Mouse (Mus musculus) stomach, embryonic 15.5 days (tissue): Measurements from ENCODE around the gene Zbtb5. TPM values are rescaled to one million over a fixed set of nuclear protein-coding genes. Genes with fewer than 3 reads are reported as not detected.

ENCODE experiments used
- ATAC-seq: fragments of 200-750 bp; cut with Nextera tagmentation; 2 replicates; pipeline ENCODE4 v1.8.0; 2017; ENCODE audit warnings: low read depth, moderate number of reproducible peaks, moderate TSS enrichment; ENCODE audit not compliant: insufficient read depth, low FRiP score
- H3K27ac ChIP-seq: fragments of 300-500 bp; sonication (generic); 2 replicates; pipeline ENCODE4 v1.5.1; 2015; ENCODE audit warnings: mild to moderate bottlenecking, inconsistent platforms
- H3K27me3 ChIP-seq: fragments of 300-500 bp; sonication (generic); replicated peaks from 2 replicates; pipeline ENCODE4 v1.6.1; 2015; ENCODE audit warnings: inconsistent platforms
- H3K36me3 ChIP-seq: fragments of 300-500 bp; sonication (generic); 2 replicates; pipeline ENCODE4 v1.6.1; 2015; ENCODE audit warnings: inconsistent platforms
- H3K4me1 ChIP-seq: fragments of 300-500 bp; sonication (generic); 2 replicates; pipeline ENCODE4 v1.6.1; 2015; ENCODE audit warnings: inconsistent platforms
- H3K4me2 ChIP-seq: fragments of 300-500 bp; sonication (generic); 2 replicates; pipeline ENCODE4 v1.6.1; 2015; ENCODE audit warnings: mild to moderate bottlenecking, inconsistent platforms
- H3K4me3 ChIP-seq: fragments of 300-500 bp; sonication (generic); replicated peaks from 2 replicates; pipeline ENCODE4 v1.5.1; 2015; ENCODE audit warnings: inconsistent platforms
- H3K9ac ChIP-seq: fragments of 300-500 bp; sonication (generic); 2 replicates; pipeline ENCODE4 v1.6.1; 2015; ENCODE audit warnings: inconsistent platforms
- H3K9me3 ChIP-seq: fragments of 300-500 bp; sonication (generic); 2 replicates; pipeline ENCODE4 v1.6.1; 2016; ENCODE audit warnings: inconsistent platforms
- WGBS: fragments of 180-500 bp; shearing (Covaris S2); methylation state at CpG from one replicate; pipeline ENCODE4 v1.1.7; 2015; 5-methylcytosine and 5-hydroxymethylcytosine counted together
- polyA plus RNA-seq: library from polyadenylated mRNA; unstranded; fragments of >200 nt; fragmentation: Nextera tagmentation; extraction: Ambion mirVana; gene quantifications from 2 replicates; pipeline ENCODE4 v1.2.1, GENCODE M21; 2015

Zbtb5 gene
- polyA plus RNA-seq, 1 experiment from 2014 or later = 17.6 TPM

DNA sequence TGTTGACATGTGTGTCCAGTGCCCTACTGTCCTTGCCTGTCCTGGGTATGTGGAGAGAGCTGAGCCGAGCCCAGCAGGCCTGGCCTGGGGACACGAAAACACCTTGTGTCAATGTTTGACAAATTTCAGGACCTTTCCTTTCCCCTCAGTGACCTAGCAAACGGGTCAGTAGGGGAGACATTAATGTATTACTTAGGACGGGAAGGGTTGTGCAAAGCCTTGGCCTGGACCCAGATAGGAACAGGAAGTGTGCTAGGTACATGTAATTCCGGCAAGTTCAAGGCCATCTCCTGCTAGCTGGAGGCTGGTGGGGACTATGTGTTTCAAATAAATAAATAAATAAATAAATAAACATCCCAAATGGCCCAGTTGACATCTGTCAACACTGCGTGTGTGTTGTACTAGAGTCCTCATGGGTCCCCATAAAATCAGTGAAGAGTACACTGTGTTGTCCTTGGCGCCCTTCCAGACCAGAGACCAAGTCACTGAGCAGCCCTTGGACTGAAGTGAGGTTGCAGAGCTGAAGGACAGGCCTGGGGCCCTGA, 32.3 kb downstream of the Zbtb5 start:
- Histone ChIP-seq H3K27me3 (no peaks in the 10 kb centered on the region), H3K9ac (no peak overlapping the region), H3K9me3 (no peaks in the 10 kb centered on the region), H3K4me1 (peaks cover 23% of the 10 kb centered on the region), H3K27ac (no peak overlapping the region), H3K4me3 (no peak overlapping the region), H3K36me3 (no peaks in the 10 kb centered on the region), H3K4me2 (no peak overlapping the region)
- no peak for ATAC-seq
- 53% methylated on average over 7 of the region's 7 CpGs for WGBS

- H3K27me3 ChIP-seq = no peaks in the 10 kb centered on the region
- H3K4me1 ChIP-seq = peaks cover 20% of the 10 kb centered on the region
- no peak overlapping the region for H3K4me3 ChIP-seq
- no peaks in the 10 kb centered on the region for H3K36me3 ChIP-seq
- H3K9ac ChIP-seq = no peak overlapping the region
- no peaks in the 10 kb centered on the region for H3K9me3 ChIP-seq
- no peak for ATAC-seq
- WGBS = 52% methylated on average over 5 of the region's 5 CpGs
- H3K27ac ChIP-seq = no peak overlapping the region
- H3K4me2 ChIP-seq = no peak overlapping the region
These were observed 34.0 kb downstream of the Zbtb5 start for GRCm38 (mm10) chr4:44978175-44978574.

- Histone ChIP-seq H3K4me1 (peaks cover 9% of the 10 kb centered on the region), H3K4me3 (no peak overlapping the region), H3K36me3 (no peaks in the 10 kb centered on the region), H3K27me3 (no peaks in the 10 kb centered on the region), H3K9ac (no peak overlapping the region), H3K9me3 (no peaks in the 10 kb centered on the region), H3K27ac (no peak overlapping the region), H3K4me2 (no peak overlapping the region)
- WGBS = 87% methylated on average over 10 of the region's 10 CpGs
- no peak for ATAC-seq
These were observed 35.1 kb downstream of the Zbtb5 start for GRCm38 (mm10) chr4:44976921-44977710.

DNA sequence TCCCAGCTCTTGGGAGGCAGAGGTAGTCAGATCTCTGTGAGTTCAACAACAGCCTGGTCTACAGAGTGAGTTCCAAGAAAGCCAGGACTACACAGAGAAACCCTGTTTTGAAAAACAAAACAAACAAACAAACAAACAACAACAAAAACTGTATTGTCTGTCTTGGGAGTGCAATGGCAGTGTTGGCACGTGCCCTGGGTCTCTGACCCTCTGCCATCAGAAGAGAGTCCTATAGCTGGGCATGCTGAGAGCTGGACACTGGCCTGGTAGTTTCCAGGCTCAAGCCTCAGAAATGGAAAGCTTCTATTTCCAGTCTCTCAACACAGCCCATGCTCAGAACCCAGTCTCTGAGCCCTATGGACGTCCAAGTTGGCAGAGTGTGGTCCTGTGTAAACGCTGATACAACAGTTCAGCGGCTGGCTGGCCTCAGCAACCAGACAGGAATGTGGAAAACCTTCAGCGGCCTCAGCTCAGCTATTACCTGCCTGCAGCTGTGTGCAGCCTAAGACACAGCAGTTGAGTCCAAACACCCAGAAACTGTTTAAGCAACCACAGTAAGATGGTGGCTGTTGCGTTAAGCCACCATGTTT, 36.1 kb downstream of the Zbtb5 start:
- ATAC-seq = no peak
- peaks cover 4% of the 10 kb centered on the region for H3K4me1 ChIP-seq
- H3K36me3 ChIP-seq = no peaks in the 10 kb centered on the region
- no peak overlapping the region for H3K4me3 ChIP-seq
- H3K27ac ChIP-seq = no peak overlapping the region
- H3K9ac ChIP-seq = no peak overlapping the region
- no peak overlapping the region for H3K4me2 ChIP-seq
- no peaks in the 10 kb centered on the region for H3K27me3 ChIP-seq
- no peaks in the 10 kb centered on the region for H3K9me3 ChIP-seq
- WGBS = 60% methylated on average over 6 of the region's 6 CpGs

- no peak overlapping the region for H3K9ac ChIP-seq
- no peaks in the 10 kb centered on the region for H3K9me3 ChIP-seq
- no peak overlapping the region for H3K27ac ChIP-seq
- 76% methylated on average over 8 of the region's 8 CpGs for WGBS
- no peaks in the 10 kb centered on the region for H3K36me3 ChIP-seq
- H3K4me1 ChIP-seq = no peaks in the 10 kb centered on the region; the same call in 1 of the 2 replicates
- no peaks in the 10 kb centered on the region for H3K27me3 ChIP-seq
- no peak for ATAC-seq
- 0 out of 2 replicates have a peak overlapping the region, but pooled peaks have one; percentile 41 for H3K4me2 ChIP-seq
- H3K4me3 ChIP-seq = no peak overlapping the region
These were observed 37.9 kb downstream of the Zbtb5 start for GRCm38 (mm10) chr4:44974331-44974730.

DNA sequence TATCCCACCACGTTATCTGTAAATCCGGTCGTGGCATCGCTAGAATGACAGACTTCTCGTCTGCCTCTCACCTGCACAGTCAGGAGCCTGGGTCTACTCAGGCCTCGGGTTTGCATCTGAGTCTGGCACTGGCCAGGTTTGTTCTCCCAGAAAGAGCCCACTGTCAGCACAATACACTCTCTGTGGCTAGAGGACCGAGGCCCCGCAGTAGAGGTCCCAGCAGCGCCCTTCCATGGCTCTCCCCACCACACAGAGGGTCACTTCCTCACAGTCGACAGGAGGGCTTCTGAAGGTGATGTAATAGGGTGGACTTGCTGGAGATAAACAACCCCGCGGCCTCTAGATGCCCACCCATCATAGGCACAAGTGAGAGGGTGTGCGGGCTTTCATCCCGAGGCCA, 38.3 kb downstream of the Zbtb5 start:
- no peaks in the 10 kb centered on the region; the same call in 1 of the 2 replicates for H3K4me1 ChIP-seq
- peak overlapping the region; percentile 41 for H3K4me2 ChIP-seq
- no peaks in the 10 kb centered on the region for H3K36me3 ChIP-seq
- no peaks in the 10 kb centered on the region for H3K27me3 ChIP-seq
- no peak overlapping the region for H3K27ac ChIP-seq
- no peaks in the 10 kb centered on the region for H3K9me3 ChIP-seq
- no peak for ATAC-seq
- H3K9ac ChIP-seq = no peak overlapping the region
- peak overlapping the region; percentile 19; the same call in 1 of the 2 replicates for H3K4me3 ChIP-seq
- 47% methylated on average over 14 of the region's 14 CpGs for WGBS

- ATAC-seq = peak; percentile 32; the same call in 1 of the 2 replicates
- H3K4me3 ChIP-seq = peak overlapping the region; percentile 19; the same call in 1 of the 2 replicates
- 12% methylated on average over 9 of the region's 9 CpGs for whole genome bisulfite sequencing
- no peaks in the 10 kb centered on the region for H3K9me3 ChIP-seq
- no peaks in the 10 kb centered on the region; the same call in 1 of the 2 replicates for H3K4me1 ChIP-seq
- peak overlapping the region; percentile 41 for H3K4me2 ChIP-seq
- no peak overlapping the region for H3K9ac ChIP-seq
- H3K27ac ChIP-seq = no peak overlapping the region
- no peaks in the 10 kb centered on the region for H3K27me3 ChIP-seq
- H3K36me3 ChIP-seq = no peaks in the 10 kb centered on the region
These were observed 38.8 kb downstream of the Zbtb5 start for GRCm38 (mm10) chr4:44973450-44973849.

GRCm38 (mm10) chr4:44970612-44971110, 41.6 kb downstream of the Zbtb5 start:
- Histone ChIP-seq H3K9me3 (no peaks in the 10 kb centered on the region), H3K4me1 (no peaks in the 10 kb centered on the region; the same call in 1 of the 2 replicates), H3K4me3 (no peak overlapping the region), H3K9ac (no peak overlapping the region), H3K36me3 (no peaks in the 10 kb centered on the region), H3K4me2 (no peak overlapping the region), H3K27ac (no peak overlapping the region), H3K27me3 (no peaks in the 10 kb centered on the region)
- 19% methylated on average over 10 of the region's 10 CpGs for WGBS
- no peak for ATAC-seq

DNA sequence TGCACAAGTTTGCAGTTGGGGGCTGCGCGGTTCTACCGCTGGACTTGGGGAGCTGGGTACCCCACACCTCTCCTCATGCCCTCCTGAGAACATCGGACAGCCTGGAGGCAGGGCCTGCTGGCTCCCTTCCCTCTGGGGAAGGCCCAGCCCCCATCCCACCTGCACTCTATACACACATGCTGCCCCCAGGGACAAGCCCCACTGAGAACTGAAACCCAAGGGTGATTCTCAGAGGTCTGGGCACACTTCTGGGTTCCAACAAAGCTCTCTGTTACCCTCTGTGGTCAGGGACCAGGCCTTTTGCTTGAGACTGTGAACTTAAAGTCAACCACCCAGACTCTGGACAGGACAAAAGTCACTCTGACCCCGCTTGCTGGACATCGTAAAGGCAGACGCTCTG, 42.2 kb downstream of the Zbtb5 start:
- H3K36me3 ChIP-seq = no peaks in the 10 kb centered on the region
- ATAC-seq = no peak
- no peak overlapping the region for H3K9ac ChIP-seq
- no peaks in the 10 kb centered on the region for H3K9me3 ChIP-seq
- H3K4me1 ChIP-seq = no peaks in the 10 kb centered on the region; the same call in 1 of the 2 replicates
- no peak overlapping the region for H3K27ac ChIP-seq
- H3K4me2 ChIP-seq = no peak overlapping the region
- 89% methylated on average over 7 of the region's 7 CpGs for WGBS
- H3K4me3 ChIP-seq = no peak overlapping the region
- no peaks in the 10 kb centered on the region for H3K27me3 ChIP-seq

- Histone ChIP-seq H3K4me2 (no peak overlapping the region), H3K4me1 (no peaks in the 10 kb centered on the region), H3K9ac (no peak overlapping the region), H3K27ac (no peak overlapping the region), H3K27me3 (no peaks in the 10 kb centered on the region), H3K4me3 (no peak overlapping the region), H3K36me3 (no peaks in the 10 kb centered on the region), H3K9me3 (no peaks in the 10 kb centered on the region)
- 84% methylated on average over 8 of the region's 8 CpGs for WGBS
- ATAC-seq = no peak
These were observed 44.8 kb downstream of the Zbtb5 start for GRCm38 (mm10) chr4:44967402-44967801.

DNA sequence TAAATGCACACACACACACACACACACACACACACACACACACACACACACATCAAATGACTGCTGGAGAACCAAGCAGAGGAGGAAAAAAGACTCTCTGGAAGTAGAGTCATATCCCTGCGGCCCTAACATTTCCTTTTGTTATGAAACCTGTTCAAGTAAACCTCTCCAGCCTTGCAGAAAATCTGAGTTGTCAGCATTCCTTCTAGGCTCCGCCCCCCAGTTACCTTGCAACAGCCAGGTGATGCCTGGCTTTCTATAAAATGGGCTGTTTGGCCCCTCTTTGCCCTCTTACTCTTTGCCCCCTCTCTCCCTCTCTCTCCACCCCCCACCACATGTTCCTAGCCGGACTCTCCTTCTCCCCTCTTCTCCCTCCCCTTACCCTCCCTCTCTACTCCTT, 46.5 kb downstream of the Zbtb5 start:
- H3K4me2 ChIP-seq = no peak overlapping the region
- H3K27me3 ChIP-seq = no peaks in the 10 kb centered on the region
- peak overlapping the region; percentile 44; the same call in 1 of the 2 replicates for H3K27ac ChIP-seq
- no peak overlapping the region for H3K4me3 ChIP-seq
- H3K9me3 ChIP-seq = no peaks in the 10 kb centered on the region
- no peaks in the 10 kb centered on the region for H3K36me3 ChIP-seq
- H3K9ac ChIP-seq = no peak overlapping the region
- H3K4me1 ChIP-seq = no peaks in the 10 kb centered on the region
- ATAC-seq = no peak
- WGBS = 71% methylated on average over 3 of the region's 3 CpGs

DNA sequence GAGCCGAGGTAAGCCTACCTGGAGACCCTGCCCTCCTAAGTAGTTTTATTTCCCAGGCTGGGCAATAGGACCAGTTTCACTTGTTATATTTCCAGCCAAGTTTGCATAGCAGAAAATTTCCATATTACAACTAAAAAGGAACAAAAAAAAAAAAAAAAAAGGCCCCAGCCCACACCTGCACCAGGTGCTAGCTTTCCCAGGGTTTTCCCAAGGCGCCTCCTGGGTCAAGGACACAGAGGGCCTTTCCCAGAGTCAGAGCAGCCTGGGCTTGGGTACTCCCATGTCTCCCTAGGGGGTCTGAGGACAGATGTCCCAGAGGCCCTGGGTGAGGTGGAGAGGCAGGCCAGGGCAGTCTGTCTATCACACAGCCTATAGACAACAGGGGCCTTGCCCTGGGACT, 47.0 kb downstream of the Zbtb5 start:
- no peaks in the 10 kb centered on the region for H3K4me1 ChIP-seq
- H3K27ac ChIP-seq = peak overlapping the region; percentile 44; the same call in 1 of the 2 replicates
- H3K27me3 ChIP-seq = no peaks in the 10 kb centered on the region
- H3K9me3 ChIP-seq = no peaks in the 10 kb centered on the region
- H3K36me3 ChIP-seq = no peaks in the 10 kb centered on the region
- WGBS = 68% methylated on average over 2 of the region's 2 CpGs
- no peak overlapping the region for H3K4me3 ChIP-seq
- no peak overlapping the region for H3K9ac ChIP-seq
- ATAC-seq = 0 out of 2 replicates have a peak, but pooled peaks have one; percentile 42
- H3K4me2 ChIP-seq = no peak overlapping the region
